Mouse (Mus musculus) heart, embryonic 13.5 days (tissue): ENCODE data around the gene Abcc9. TPM values are rescaled to one million over a fixed set of nuclear protein-coding genes. Genes with fewer than 3 reads are reported as not detected.

Experiments
- ATAC-seq: fragments of 200-750 bp; cut with Nextera tagmentation; 2 replicates; pipeline ENCODE4 v1.8.0; 2017; ENCODE audit warnings: moderate TSS enrichment; ENCODE audit not compliant: insufficient number of reproducible peaks, low FRiP score, low TSS enrichment; ENCODE audit errors: extremely low read depth
- H3K27ac ChIP-seq: fragments of 300-500 bp; sonication (generic); replicated peaks from 2 replicates; pipeline ENCODE4 v1.5.1; 2015; ENCODE audit warnings: moderate library complexity, mild to moderate bottlenecking, inconsistent platforms
- H3K27me3 ChIP-seq: fragments of 300-500 bp; sonication (generic); replicated peaks from 2 replicates; pipeline ENCODE4 v1.6.1; 2015; ENCODE audit warnings: mild to moderate bottlenecking, inconsistent platforms
- H3K36me3 ChIP-seq: fragments of 300-500 bp; sonication (generic); 2 replicates; pipeline ENCODE4 v1.6.1; 2015; ENCODE audit warnings: mild to moderate bottlenecking, inconsistent platforms
- H3K4me1 ChIP-seq: fragments of 300-500 bp; sonication (generic); 2 replicates; pipeline ENCODE4 v1.6.1; 2015; ENCODE audit warnings: inconsistent platforms
- H3K4me2 ChIP-seq: fragments of 300-500 bp; sonication (generic); 2 replicates; pipeline ENCODE4 v1.6.1; 2015; ENCODE audit warnings: inconsistent platforms, mild to moderate bottlenecking, moderate library complexity
- H3K4me3 ChIP-seq: fragments of 300-500 bp; sonication (generic); 2 replicates; pipeline ENCODE4 v1.5.1; 2015; ENCODE audit warnings: moderate library complexity, mild to moderate bottlenecking, inconsistent platforms
- H3K9ac ChIP-seq: fragments of 300-500 bp; sonication (generic); 2 replicates; pipeline ENCODE4 v1.6.1; 2015; ENCODE audit warnings: inconsistent platforms, mild to moderate bottlenecking, moderate library complexity
- H3K9me3 ChIP-seq: fragments of 300-500 bp; sonication (generic); 2 replicates; pipeline ENCODE4 v1.6.1; 2016; ENCODE audit warnings: inconsistent platforms
- WGBS: fragments of 180-500 bp; shearing (Covaris S2); methylation state at CpG from one replicate; pipeline ENCODE4 v1.1.7; 2015; ENCODE audit warnings: mixed read lengths; 5-methylcytosine and 5-hydroxymethylcytosine counted together
- polyA plus RNA-seq: library from polyadenylated mRNA; unstranded; fragments of >200 nt; fragmentation: Nextera tagmentation; extraction: Ambion mirVana; gene quantifications from 2 replicates; pipeline ENCODE4 v1.2.1, GENCODE M21; 2015

The Abcc9 gene
- polyA plus RNA-seq, 1 experiment from 2014 or later: 12.8 TPM

DNA sequence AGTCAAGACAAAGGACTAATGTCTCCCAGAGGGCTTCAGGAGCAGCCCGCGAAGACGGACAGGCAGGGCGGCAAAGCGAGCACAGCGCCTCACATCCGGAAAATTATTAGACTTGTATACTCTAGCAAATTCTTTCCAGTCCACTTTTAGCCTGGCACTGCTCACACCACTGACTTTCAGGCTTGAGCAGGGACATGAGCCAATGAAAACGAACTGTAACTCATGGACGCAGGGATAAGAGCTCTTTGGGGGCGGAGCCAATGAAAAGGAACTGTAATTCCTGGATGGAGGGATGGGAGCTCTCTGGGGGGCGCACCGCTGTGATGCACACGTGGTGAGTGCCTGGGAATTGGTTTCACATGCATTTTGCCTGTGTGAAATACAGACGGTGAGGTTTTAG lies 157.0 kb downstream of the Abcc9 start:
- H3K4me2 ChIP-seq: peak overlapping the region; percentile 46
- H3K9me3 ChIP-seq: no peaks in the 10 kb centered on the region
- H3K27ac ChIP-seq: peak overlapping the region; percentile 65
- ATAC-seq: peak; percentile 42; the same call in 1 of the 2 replicates
- no peak overlapping the region for H3K9ac ChIP-seq
- H3K36me3 ChIP-seq: no peaks in the 10 kb centered on the region
- H3K27me3 ChIP-seq: no peaks in the 10 kb centered on the region
- H3K4me1 ChIP-seq: peaks cover 23% of the 10 kb centered on the region
- 46% methylated on average over 14 of the region's 14 CpGs for WGBS
- no peak overlapping the region; the same call in 1 of the 2 replicates for H3K4me3 ChIP-seq

DNA sequence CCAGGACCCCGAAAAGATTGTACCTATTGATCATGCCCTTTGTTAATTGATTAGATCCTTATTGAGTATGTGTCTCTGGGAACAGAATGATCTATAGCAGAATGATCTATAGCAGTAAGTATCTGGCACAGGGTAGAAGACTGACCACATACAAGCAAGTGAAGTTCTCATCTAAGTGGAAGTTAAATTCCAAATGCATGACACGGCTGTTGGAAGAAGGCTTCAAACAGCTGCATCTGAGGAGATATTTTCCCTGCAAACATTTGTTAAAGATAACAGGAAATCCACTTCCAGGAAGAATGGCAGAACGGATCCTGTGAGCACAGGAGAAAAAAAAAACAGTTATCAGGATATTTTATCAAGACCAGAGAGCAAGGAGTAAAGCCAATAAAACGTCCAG lies 158.5 kb downstream of the Abcc9 start:
- ATAC-seq: no peak
- H3K36me3 ChIP-seq: no peaks in the 10 kb centered on the region
- WGBS: 45% methylated on average over 4 of the region's 4 CpGs
- no peak overlapping the region for H3K4me3 ChIP-seq
- H3K27me3 ChIP-seq: no peaks in the 10 kb centered on the region
- H3K9me3 ChIP-seq: no peaks in the 10 kb centered on the region
- no peak overlapping the region for H3K4me2 ChIP-seq
- no peak overlapping the region for H3K27ac ChIP-seq
- no peak overlapping the region for H3K9ac ChIP-seq
- peaks cover 25% of the 10 kb centered on the region for H3K4me1 ChIP-seq

DNA sequence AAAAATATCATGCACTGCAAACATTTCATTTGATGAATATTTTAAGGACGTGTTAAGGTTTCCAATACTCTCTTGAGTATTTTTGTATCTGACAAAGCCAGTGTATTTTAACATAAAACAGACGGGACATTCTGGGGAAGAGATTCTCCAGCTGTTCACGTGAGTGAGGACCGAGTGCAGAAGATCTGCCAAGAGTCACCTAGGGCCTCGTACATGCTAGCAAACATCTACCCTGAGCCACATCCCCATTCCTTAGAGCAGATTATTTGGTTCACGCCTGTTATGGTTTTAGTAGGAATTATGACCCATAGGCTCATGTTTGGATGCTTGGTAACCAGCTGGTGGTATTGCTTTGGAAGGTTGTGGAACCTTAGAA lies 159.3 kb downstream of the Abcc9 start:
- no peak overlapping the region for H3K4me3 ChIP-seq
- no peak overlapping the region for H3K9ac ChIP-seq
- no peak overlapping the region; the same call in 1 of the 2 replicates for H3K27ac ChIP-seq
- WGBS: 61% methylated on average over 6 of the region's 6 CpGs
- peaks cover 31% of the 10 kb centered on the region for H3K4me1 ChIP-seq
- ATAC-seq: no peak
- H3K27me3 ChIP-seq: no peaks in the 10 kb centered on the region
- H3K9me3 ChIP-seq: no peaks in the 10 kb centered on the region
- H3K4me2 ChIP-seq: no peak overlapping the region
- H3K36me3 ChIP-seq: no peaks in the 10 kb centered on the region

DNA sequence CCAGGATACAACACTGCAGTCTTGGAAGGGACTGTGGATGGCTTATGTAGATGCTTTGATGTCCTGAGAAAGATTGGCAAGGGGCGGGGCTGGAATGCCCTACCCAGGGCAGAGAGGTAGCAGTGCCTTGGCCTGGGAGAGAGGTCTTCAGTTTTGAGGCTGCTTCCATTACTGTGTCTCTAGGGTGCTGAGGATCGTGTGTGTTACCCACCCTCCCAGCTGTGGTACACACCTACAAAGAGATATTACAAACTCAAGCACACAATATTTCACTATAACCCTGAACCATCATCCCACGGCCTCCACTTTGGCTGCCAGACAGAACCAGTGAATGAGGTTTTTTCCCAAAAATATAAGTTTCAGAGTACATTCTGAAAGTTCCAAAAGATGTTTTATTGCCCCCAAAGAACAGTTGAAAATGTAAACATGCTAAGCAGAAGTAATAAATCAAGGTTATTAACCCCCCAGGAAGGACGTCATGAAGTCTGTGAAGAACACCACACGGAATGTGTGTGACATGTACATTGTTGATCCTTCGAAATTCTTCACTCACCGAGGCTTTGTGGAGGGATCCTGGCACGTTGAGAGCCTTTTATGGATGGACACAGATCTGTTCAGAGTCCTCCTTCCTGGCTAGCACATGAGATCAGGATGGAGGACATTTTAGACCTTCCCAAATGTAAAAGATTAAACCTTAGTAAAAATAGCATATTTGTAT lies 159.9 kb downstream of the Abcc9 start:
- Histone ChIP-seq H3K27me3 (no peaks in the 10 kb centered on the region), H3K36me3 (no peaks in the 10 kb centered on the region), H3K9ac (no peak overlapping the region), H3K4me3 (no peak overlapping the region), H3K4me2 (no peak overlapping the region), H3K9me3 (no peaks in the 10 kb centered on the region), H3K27ac (no peak overlapping the region), H3K4me1 (peaks cover 31% of the 10 kb centered on the region)
- WGBS: 70% methylated on average over 8 of the region's 8 CpGs
- no peak for ATAC-seq

DNA sequence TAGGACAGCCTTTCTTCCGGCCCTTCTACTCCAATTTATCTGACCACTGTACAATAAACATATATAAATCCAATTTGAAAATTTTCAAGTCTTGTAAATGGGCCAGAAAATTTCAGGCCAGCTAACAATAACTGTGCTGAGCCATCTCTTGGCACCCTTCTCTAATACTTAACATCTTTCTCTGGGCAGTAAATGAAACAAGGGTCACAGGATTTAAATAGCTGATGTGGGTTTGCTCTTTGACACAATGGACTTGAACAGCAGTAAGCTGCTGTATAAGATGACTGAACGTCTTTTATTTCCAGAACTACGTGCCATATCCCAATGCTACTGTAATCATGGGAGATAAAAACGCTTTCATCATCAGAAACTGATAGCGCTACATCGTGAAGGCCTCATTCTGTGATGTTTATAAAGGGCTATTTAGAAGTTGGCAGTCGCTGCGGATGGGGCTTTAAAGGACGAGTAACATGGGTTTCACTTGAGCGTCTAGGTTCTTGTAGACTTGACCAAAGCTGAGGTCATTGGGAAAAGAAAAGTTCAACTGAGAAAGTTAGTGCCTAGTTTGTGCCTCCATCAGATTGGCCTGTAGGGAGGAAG lies 161.5 kb downstream of the Abcc9 start:
- Histone ChIP-seq H3K9ac (no peak overlapping the region), H3K9me3 (no peaks in the 10 kb centered on the region), H3K4me2 (no peak overlapping the region), H3K4me1 (peaks cover 31% of the 10 kb centered on the region), H3K36me3 (no peaks in the 10 kb centered on the region), H3K4me3 (no peak overlapping the region), H3K27ac (no peak overlapping the region), H3K27me3 (no peaks in the 10 kb centered on the region)
- no peak for ATAC-seq
- 68% methylated on average over 10 of the region's 10 CpGs for WGBS

DNA sequence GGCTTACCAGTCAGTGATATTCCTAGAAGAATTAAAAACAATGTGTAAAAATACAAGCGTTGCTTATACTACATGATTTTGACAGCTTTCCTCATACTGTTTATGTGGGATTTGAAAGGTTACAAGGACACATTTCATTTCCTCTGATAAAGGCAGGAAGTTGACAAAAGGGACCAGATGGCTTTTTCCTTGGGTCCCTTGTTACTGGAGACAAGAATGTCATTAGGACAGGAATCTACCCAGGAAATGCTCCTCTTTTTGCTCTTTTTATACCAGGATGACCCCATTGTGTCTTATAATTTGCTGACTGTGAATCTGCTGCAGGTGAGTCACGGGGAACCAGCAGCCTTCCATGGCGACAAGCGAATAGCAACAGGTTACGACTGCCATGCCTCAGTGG lies 162.0 kb downstream of the Abcc9 start:
- H3K9ac ChIP-seq: no peak overlapping the region
- H3K4me3 ChIP-seq: no peak overlapping the region
- H3K27me3 ChIP-seq: no peaks in the 10 kb centered on the region
- peaks cover 30% of the 10 kb centered on the region for H3K4me1 ChIP-seq
- no peak overlapping the region for H3K4me2 ChIP-seq
- H3K36me3 ChIP-seq: no peaks in the 10 kb centered on the region
- H3K9me3 ChIP-seq: no peaks in the 10 kb centered on the region
- WGBS: 68% methylated on average over 5 of the region's 5 CpGs
- ATAC-seq: no peak
- no peak overlapping the region for H3K27ac ChIP-seq

DNA sequence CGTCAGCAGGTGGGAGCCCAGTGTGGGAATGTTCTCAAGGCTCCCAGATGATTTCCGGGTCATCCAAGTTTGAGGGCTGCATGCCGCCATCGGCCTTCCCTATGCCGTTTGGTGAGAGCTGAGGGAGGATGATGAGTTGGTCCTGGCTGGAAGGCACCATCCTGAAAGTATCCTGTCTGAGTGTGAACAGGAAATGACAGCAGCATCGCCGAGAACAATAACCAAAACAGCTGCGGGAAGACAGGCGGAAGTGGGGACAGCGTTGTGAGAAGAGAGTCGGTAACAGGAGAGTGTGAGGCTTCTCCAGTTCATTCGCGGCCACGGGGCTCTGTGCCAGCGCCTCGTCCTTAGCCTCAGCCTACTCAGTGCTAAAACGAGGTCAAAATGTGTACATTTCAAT lies 163.6 kb downstream of the Abcc9 start:
- Histone ChIP-seq H3K27ac (0 out of 2 replicates have a peak overlapping the region, but pooled peaks have one; percentile 20), H3K4me2 (no peak overlapping the region), H3K9me3 (no peaks in the 10 kb centered on the region), H3K9ac (no peak overlapping the region), H3K4me1 (peaks cover 20% of the 10 kb centered on the region), H3K27me3 (no peaks in the 10 kb centered on the region), H3K4me3 (no peak overlapping the region), H3K36me3 (no peaks in the 10 kb centered on the region)
- no peak for ATAC-seq
- 56% methylated on average over 17 of the region's 17 CpGs for WGBS

Other genes with a start within 250 kb of the Abcc9 start
- gene Gys2, start 229.2 kb downstream of the Abcc9 start, polyA plus RNA-seq: 0.23 and 2.5 TPM in 2 replicates
- 990 and 1,118 TPM in 2 replicates for gene Ldhb, start 194.4 kb downstream of the Abcc9 start, polyA plus RNA-seq
- gene Kcnj8, start 130.7 kb downstream of the Abcc9 start, polyA plus RNA-seq: 7.5 and 9.7 TPM in 2 replicates
- 90.9 and 97.5 TPM in 2 replicates for gene Cmas, start 54.4 kb upstream of the Abcc9 start, polyA plus RNA-seq
- gene Sult6b2, start 102.2 kb upstream of the Abcc9 start, polyA plus RNA-seq: 0.07 TPM in 1 of 2 replicates, not detected in the other